Mouse (Mus musculus): ENCODE results near the gene Tlr9.

Gene Tlr9

GRCm38 (mm10) chr9:106203990-106204851 lies 18.2 kb upstream of the Tlr9 start:
- DNase-seq (ENCODE audit: low read depth): no peak

DNA sequence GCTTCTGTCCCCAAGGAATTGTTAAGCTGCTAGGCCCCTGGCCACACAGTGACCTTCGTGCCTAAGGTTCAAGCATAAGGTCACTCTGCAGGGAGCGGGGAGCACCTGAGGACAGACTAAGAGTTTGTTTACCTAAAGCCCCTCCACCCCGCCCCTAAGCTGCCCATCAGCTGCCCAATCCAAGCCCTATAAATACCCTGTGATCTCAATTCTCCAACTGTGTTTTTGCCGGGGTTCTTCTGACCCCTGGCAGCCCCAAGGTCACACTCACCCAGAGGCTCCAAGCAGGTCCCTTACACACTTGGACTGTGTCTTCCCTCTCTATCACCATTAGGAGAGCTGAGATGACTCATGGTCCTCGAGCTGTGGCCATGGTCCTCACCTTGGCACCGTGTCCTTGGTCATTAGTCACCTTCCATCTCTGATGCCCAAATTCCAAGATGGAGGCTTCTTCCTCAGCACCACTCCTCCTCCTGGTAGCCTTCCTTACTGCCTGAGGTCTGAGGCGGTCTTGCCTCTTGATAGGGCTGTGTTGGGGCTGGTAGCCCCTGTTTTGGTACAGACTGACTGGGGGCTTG lies 16.6 kb upstream of the Tlr9 start:
- no peak for DNase-seq (ENCODE audit: low read depth)

GRCm38 (mm10) chr9:106206515-106206914 lies 15.9 kb upstream of the Tlr9 start:
- DNase-seq (ENCODE audit: low read depth): no peak

GRCm38 (mm10) chr9:106208181-106208580 lies 14.2 kb upstream of the Tlr9 start:
- DNase-seq (ENCODE audit: low read depth): no peak

- DNase-seq (ENCODE audit: low read depth): no peak
These were observed 12.4 kb upstream of the Tlr9 start for GRCm38 (mm10) chr9:106209954-106210353.

- peak; percentile 71 for DNase-seq (ENCODE audit: low read depth)
These were observed 11.4 kb upstream of the Tlr9 start for GRCm38 (mm10) chr9:106210853-106211609.

DNA sequence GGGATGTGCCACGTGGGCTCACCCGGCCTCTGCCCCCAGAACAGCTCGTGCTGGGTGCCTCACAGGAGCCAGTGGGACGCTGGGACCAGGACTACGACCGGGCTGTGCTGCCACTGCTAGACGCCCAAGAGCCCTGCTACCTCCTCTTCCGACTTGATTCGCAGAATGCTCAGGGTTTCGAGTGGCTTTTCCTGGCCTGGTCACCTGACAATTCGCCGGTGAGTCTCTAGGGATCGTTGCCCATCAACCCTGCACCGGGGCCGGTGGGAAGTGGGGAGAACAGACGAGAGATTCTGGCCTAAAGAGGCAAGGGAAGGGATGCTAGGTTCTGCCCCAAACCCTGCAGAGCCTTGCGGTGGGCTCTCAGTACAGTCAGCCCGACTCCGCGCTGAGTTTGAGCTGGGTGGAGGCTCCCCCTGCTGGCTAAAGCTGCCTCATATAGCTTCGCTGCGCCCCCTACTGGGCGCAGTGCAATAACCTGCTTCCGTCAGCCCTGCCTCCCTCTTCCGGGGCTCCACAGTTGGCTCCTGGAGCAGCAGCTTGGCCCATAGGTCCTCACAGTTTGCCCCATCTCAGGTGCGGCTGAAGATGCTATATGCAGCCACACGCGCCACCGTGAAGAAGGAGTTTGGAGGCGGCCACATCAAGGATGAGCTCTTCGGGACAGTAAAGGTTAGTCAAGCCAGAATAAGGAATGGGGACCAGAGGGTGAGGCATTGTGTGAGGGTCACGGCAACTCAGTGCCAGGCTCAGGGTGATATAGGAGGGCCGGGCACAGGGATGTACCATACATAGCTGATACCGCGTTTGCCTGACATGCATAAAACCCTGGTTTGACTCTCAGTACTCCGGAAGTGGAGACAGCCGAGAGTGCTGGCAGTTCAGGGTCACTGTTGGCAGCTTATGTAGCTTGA lies 10.5 kb upstream of the Tlr9 start:
- peak; percentile 97 for DNase-seq (ENCODE audit: low read depth)

DNA sequence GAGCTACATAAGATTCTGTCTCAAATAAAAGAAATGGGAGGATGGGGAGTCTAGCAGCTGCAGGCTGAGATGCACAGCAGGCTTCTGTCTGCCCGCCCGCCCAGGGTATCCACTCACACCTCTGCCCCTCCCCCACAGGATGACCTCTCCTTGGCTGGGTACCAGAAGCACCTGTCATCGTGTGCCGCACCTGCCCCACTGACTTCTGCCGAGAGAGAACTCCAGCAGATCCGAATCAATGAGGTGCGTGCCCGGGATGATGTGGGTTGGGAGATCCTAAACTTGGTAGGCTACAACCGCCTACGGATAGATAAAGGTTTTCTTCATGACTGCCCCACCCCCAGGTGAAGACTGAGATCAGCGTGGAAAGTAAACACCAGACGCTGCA lies 9.8 kb upstream of the Tlr9 start:
- DNase-seq (ENCODE audit: low read depth): no peak

DNA sequence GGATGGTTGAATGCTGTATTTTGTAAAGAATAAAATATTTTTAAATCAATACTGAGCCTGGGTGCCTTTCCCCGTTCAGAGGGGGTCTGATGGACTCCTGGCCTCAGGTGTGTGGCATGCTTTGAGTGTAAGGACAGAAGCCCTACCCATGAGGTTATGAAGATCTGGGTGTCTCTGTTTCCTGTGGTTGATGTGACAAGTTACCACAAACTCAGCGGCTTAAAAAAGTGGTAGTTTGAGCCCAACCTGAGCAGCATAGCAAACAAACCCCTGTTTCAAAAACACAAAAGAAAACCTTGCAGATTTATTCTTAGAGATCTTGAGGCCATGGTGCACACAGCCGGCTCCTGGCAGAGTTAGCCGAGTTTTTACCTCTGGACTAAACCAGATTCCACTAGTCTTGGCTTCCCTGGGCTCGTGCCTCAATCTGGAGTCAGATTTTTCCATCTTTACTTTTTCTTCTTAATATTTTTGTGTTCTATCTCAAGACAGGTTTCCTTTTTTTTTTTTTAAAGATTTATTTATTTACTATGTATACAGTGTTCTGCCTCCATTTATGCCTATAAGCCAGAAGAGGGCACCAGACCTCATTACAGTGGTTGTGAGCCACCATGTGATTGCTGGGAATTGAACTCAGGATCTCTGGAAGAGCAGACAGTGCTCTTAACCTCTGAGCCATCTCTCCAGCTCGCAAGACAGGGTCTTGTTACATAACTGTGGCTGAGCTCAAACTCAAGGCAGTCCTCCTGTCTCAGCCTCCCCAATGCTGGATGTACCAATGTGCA lies 6.9 kb upstream of the Tlr9 start:
- DNase-seq (ENCODE audit: low read depth): peak; percentile 68

- no peak for DNase-seq (ENCODE audit: low read depth)
These were observed 5.4 kb upstream of the Tlr9 start for GRCm38 (mm10) chr9:106216971-106217370.

- no peak for DNase-seq (ENCODE audit: low read depth)
These were observed 1.4 kb upstream of the Tlr9 start for GRCm38 (mm10) chr9:106220894-106221523.

- DNase-seq (ENCODE audit: low read depth): no peak
These were observed 596 bp downstream of the Tlr9 start for GRCm38 (mm10) chr9:106222994-106223393.

- no peak for DNase-seq (ENCODE audit: low read depth)
These were observed 3.2 kb downstream of the Tlr9 start for GRCm38 (mm10) chr9:106225469-106226150.

GRCm38 (mm10) chr9:106226151-106226682 lies 3.8 kb downstream of the Tlr9 start:
- no peak for DNase-seq (ENCODE audit: low read depth)

DNA sequence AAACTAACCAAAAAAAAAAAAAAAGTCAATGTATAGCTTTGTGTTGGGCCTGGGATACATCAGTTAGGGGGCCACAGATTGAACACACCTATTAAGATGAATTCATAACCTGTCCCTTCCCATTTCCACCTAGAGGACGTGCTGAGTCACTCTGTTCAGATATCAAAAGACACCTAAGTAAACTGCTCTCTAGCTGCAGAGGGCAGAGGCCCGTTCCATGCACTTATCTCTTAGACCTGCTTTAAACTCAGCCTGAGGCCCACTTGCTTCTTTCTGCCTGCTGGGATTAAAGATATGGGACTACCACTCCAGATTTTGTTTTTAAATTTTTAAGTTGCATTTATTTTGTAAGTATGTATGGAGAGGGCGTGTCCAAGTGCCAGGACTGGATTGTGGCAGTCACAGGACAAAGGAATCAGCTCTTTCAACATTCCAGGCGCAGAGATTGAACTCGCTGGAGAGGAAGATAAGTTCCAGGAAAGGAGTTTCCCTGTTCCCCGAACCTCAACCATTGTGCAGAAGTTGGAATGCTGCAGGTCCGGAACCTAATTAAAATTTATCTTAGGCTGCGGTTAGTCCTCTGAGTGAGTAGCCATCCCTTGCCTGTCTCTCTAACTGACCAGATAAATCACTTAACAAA lies 5.5 kb downstream of the Tlr9 start:
- DNase-seq (ENCODE audit: low read depth): no peak

- no peak for DNase-seq (ENCODE audit: low read depth)
These were observed 7.8 kb downstream of the Tlr9 start for GRCm38 (mm10) chr9:106230051-106230733.

DNA sequence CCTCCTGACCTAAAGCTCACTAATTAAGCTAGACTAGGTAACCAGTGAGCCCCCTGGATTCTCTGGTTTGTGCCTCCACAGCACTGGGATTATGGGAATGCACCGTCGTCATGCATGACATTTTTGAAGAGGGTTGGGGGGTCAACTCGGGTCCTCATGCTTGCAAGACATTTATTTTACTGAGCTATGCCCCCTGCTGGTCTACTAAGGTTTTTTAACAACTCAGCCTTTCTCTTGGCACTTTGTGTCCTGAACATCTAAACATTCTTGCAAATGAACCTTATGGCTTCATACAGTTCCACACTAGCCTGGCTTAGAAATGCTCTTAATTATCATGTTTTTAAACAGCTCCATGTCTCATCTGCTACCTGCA lies 8.3 kb downstream of the Tlr9 start:
- DNase-seq (ENCODE audit: low read depth): peak; percentile 50

- no peak for DNase-seq (ENCODE audit: low read depth)
These were observed 8.8 kb downstream of the Tlr9 start for GRCm38 (mm10) chr9:106231220-106231619.

DNA sequence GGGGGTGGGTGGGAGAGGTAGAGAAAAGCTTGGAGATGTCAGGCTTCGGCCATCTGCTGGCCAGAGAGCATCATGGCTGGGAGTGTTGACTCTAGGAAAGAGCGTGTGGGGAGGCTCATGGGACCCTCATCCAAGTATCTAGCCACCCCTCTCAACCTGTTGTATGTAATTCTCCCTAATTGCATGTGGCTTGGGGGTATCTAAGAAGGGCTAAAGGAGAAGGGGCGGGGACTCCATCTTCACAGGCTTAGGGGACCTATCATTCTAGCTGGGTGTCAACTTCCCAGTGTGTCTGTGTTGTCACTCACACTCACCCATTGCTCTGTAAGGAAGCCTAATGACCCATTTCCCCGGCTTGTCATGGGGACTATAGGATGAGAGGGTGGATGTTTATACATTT lies 9.4 kb downstream of the Tlr9 start:
- no peak for DNase-seq (ENCODE audit: low read depth)

Measured in naive thymus-derived CD4-positive, alpha-beta T cell, adult 2 months (primary cell).